Mouse (Mus musculus): ENCODE results near the gene Caskin2.

Gene Caskin2

DNA sequence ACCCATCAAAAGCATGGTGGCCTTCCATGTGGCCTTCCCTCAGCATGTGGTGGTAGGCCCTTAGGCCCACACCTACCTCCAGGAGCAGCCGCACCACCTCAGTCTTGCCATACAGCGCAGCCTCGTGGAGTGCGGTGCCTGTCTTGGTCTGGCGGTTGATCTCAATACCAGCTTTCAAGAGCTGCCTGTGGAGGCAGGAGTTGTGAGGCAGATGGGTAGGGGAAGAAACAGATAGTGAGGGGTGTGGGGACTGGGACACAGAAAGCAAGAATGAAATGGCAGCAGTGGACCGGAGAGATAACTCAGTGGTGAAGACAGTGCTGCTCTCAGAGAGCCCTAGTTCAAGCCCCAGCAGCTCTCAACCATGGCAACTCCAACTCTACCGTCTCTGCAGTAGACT lies 8.4 kb downstream of the Caskin2 start:
- no peak for DNase-seq (ENCODE audit: low spot score)

- no peak for DNase-seq (ENCODE audit: low spot score)
Measured at GRCm38 (mm10) chr11:115803072-115803709, 10.2 kb downstream of the Caskin2 start.

- no peak for DNase-seq (ENCODE audit: low spot score)
Measured at GRCm38 (mm10) chr11:115800981-115801380, 12.5 kb downstream of the Caskin2 start.

DNA sequence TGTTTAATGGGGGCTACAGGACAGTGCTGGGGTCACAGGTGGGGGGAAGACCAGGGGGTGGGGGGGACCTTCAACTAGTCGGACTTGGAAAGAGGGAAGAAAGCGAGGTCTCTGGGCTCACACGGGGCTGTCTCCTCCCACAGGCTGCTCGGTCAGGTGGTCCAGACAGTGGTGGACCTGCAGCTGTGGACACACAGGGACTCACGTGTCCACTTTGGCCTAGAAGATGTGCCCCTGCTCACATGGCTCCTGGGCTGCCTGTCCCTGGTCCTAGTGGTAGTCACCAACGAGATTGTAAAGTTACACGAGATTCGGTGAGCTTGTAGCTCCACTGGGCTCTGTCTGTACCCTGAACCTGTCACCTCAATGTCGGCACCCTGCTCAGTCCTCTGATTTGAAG lies 15.8 kb downstream of the Caskin2 start:
- no peak for DNase-seq (ENCODE audit: low spot score)

DNA sequence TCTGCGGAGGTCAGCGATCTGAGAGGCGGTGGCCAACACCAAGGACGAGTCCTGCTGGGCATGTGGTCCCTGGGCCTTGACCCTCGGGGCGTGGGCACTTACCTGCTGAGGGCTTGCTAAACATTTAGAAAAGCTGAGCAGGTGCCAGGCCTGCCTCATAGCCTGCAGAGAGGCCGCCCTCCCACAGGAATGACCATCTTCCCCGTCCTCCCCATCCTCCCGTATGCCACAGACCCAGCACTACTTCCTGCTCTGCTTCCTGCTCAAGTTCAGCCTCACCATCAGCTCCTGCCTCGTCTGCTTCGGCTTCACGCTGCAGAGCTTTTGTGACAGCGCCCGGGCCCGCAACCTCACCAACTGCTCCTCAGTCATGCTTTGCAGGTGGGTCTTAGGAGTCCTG lies 16.5 kb downstream of the Caskin2 start:
- DNase-seq (ENCODE audit: low spot score) = no peak

- no peak for DNase-seq (ENCODE audit: low spot score)
Measured at GRCm38 (mm10) chr11:115792353-115792752, 21.1 kb downstream of the Caskin2 start.

- DNase-seq (ENCODE audit: low spot score) = no peak
Measured at GRCm38 (mm10) chr11:115791919-115792318, 21.5 kb downstream of the Caskin2 start.

DNA sequence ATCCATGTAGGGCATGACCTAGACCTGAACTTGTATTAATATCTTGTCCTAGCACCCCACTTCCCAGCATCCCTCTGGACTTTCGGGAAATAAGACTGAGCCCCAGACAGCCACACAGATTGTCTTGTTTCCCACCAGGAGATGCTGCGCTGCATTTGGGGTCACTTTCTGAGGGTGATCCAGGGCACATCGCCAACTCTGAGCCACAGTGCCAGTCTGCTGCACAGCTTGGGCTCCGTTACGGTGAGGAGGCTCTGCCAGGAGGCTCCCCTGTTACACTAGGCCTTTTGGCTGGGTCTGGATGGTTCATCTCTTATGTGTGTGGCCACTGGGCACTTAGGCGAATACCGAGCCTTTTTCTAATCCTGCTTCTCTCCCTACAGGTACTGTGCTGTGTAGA lies 23.7 kb downstream of the Caskin2 start:
- DNase-seq (ENCODE audit: low spot score) = no peak

DNA sequence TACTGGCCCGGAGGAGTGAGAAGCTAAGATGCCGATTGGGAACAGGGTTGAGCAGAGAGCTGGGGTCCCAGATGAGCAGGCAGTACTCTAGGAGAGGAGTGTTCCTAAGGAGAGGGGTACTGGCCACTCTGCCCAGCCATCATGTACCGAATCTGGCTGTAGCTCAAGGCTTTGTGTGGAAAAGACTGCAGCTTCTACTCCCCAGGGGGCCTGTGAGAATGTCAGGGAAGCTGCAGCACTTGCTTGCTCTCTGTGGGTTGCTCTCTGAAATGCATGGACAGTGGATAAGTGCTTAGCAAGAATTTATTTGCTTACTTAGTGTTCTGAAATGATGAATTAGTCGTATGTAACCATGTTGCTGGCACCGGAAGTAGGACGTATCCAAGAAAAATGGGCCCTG lies 27.0 kb downstream of the Caskin2 start:
- no peak for DNase-seq (ENCODE audit: low spot score)

DNA sequence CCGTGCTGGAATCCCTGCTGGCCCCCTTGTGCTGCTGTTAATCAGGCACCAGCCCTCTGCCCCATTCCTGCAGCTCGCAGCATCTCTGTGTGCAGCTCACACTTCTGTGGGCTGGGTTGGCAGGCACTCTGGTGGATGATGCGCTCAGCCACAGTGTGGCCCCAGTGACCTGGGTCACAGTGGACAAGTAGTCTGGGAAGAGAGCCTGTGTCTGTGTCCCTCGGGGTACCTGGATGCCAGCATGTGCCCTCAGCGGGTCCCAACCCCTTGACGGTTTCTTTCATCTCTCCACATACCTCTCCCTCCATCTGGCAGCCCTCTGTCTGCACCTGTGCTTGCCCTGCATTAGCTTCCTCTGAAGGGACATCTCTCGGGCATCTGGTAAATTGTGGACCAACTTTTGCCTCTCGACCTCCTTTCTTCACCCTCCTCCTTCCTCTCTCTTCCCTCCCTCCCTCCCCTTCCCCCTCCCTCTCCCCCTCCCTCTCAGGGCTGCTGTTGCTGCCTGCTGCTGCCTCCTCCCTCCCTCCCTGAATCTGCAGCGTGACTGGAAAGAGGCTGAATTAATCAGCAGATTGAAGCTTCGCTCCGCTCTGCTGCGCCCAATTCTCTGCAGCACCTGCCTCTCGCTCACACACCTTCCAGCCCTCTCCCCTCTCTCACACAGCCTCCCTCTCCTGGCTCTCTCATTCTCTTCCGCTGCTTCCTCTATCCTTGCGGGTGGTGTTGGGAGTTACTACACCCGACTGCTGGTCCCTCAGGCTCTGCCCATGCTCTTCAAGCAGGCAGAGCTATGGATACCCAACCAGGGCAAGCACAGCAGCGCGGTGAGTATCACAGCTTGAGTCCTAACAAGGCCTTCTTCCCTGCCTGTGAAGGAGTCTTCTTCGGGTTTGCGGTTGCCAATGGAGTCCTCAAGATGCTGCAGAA lies 33.0 kb downstream of the Caskin2 start:
- no peak for DNase-seq (ENCODE audit: low spot score)

DNA sequence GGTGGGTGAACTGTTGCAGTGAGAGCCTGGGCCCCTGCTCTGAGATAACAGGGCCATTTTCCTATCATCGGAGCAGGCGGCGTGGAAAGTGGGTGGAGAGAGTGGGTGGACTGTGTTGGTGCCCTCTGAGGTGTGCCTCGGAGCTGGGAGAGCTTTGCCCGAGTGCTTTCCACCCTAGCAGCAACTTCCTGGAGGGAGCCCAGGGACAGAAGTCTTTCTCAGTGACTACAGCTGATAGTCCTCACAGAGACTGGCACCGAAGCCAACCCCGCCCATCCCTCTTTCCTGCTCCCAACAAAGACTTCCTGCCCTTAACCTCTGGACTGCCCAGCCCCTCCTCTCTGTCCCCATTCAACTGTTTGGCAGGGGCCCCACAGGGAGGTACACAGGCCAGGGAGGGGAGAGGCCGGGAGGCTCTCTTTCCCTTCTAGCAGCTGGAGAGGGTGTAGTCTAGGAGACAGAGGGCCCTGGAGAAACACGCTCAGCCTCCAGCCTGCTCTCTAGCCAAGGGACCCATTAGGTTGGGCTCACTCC lies 34.3 kb downstream of the Caskin2 start:
- DNase-seq (ENCODE audit: low spot score) = peak; percentile 67

GRCm38 (mm10) chr11:115777487-115778335 lies 35.7 kb downstream of the Caskin2 start:
- DNase-seq (ENCODE audit: low spot score) = no peak

DNA sequence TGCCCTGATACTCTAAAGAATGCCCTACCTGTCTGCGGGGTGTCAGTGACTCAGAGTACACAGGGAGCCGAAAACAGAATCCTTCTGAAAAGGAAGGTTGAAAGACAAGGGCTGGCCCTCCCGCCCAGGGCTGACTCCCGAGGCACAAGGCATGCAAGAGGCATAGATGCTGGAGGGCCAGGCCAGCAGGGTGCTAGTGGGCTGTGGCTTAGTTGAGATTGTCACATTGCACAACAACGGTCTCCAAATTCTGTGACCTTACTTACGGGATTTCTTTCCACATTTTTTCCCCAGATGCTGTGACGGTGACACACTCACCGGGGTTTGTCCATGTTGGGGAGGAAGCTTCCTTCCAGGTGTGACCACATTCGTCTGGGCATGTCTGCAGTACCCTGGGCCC lies 36.5 kb downstream of the Caskin2 start:
- DNase-seq (ENCODE audit: low spot score) = no peak

DNA sequence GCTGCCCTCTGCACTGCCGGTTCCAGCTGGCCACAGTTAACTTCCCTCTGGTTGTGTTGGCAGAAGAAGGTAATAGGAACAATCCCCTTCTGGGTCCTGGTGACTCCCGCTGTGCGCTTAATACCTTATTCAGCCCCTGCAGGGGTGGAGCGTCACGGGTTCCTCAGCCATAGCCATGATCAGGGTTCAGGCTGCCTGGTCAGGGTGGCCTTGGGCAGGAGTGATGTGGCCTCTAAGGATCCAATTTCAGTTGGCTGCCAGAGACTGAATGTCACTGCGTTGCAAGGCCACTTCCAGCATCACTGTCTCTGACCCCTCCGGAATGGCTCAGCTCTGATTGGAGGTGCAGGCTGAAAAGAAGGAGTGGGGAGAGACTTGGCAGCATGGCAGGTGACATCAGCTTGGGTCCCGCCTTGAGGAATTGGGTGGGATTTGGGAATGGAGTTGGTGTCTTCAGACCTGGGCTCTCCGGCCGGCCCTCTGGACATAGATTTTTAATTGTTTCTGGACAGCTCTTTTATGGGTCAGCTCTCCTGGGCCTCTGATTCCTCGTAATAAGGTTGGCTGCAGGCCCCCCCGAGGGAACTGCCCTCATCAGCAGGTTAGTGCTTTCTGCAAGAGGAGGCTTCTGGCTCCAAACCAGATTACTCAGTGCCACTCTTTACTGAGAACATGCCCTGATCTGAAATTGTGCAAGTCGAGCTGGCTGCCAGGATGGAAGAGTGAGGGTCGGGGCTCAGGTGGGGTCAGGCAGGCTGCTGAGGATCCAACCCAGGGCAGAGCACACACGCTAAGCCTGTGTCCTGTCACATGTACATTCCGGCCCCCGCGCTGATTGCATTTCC lies 37.4 kb downstream of the Caskin2 start:
- no peak for DNase-seq (ENCODE audit: low spot score)

GRCm38 (mm10) chr11:115774653-115775052 lies 38.8 kb downstream of the Caskin2 start:
- no peak for DNase-seq (ENCODE audit: low spot score)

DNA sequence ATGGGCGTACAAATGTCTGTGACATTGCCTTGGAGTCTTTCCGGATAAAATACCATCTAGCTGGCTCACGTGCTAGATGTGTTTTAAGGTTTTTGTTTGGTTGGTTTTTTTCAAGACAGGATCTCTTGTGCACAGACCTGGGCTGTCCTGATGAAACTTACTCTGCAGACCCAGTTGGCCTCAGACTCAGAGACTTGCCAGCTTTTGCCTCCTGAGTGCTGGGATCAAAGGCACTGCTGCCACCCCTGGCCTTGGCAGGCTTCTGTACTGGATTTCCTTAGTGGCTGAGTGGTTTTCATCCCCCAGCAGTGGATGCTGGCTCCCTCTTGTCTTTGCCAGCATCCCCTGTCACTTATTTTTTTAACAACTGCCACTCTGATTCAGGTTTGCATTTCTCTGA lies 44.5 kb downstream of the Caskin2 start:
- DNase-seq (ENCODE audit: low spot score) = no peak

- no peak for DNase-seq (ENCODE audit: low spot score)
Measured at GRCm38 (mm10) chr11:115766981-115767380, 46.5 kb downstream of the Caskin2 start.

DNA sequence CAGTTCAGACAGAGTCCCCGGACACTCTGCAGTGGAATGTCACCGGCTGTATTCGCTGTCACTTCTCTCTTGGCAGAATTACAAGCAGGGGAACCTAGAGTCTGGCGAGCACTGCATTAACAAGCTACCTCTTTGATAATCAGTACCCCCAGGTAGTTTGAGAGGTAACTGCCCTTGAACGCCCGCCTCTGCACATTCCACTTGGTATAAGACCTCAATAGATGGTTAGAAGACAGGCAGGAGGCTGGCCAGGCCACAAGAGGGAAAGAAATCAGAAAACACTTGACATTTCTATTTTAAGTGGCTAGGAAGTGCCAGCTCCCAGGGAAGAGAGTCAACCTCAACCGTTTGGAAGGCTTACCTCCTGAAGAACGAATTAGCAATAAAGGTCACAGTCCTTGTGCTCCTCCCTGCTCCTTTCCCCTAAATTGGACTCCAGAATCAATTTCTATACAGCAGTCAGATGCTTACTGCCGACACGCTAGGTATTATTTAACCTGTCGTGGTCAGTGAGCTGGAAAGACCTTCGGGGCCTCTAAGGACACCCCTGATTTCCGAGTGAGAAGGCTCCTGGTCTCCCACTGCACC lies 47.0 kb downstream of the Caskin2 start:
- no peak for DNase-seq (ENCODE audit: low spot score)

GRCm38 (mm10) chr11:115765607-115766141 lies 47.8 kb downstream of the Caskin2 start:
- DNase-seq (ENCODE audit: low spot score) = no peak

DNA sequence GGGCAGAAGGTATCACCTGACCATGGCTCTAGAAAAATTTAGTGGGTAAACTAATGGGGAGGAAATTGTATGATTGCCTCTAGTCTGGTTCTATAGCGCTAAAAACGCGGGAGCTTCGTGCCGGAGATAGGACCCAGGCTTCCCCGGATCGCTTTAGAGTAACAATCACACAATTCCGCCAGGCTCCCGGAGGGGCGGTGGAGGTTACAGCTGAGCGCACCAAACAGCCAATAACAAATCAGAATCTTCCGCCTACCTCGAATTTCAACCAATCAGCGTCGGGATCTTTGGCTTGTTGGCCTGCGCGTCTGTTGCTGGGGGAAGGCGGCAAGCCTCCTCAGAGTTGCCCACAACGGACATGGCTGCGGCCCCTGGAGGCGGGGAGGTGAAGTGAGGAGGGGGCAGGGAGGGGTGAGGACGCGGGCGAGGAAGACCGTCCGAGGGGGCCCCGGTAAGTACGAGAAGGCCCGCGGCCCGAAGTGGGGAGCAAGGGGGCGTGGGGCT lies 48.3 kb downstream of the Caskin2 start, which contains the start of gene Tmem94:
TSS of gene Tmem94 (plus strand) at position 331 of the 504 bp plus-strand sequence.
- peak; percentile 99 for DNase-seq (ENCODE audit: low spot score)
